Comparison of ENCODE assay signal across 1 mouse cellular context in genomic region chr4:141790524-141790990, GRCm38 (mm10).
TF ChIP-seq lines count a peak whose summit lies in the region.

TSS of gene Dnajc16 (minus strand) at chr4:141790931.

TF ChIP-seq in CH12.LX, 34 proteins besides CTCF, POLR2A, EP300 and RAD21 (continued from another document):
- TF ChIP-seq ELF1 (IDR thresholded peaks at IDR 0.05; ENCODE audit: low read depth, low read length) = peak; percentile 97
- peak; percentile 63 for TF ChIP-seq TCF12 (IDR thresholded peaks at IDR 0.05; ENCODE audit: low read depth, low read length)
- 0 out of 2 replicates have a peak, but pooled peaks have one; percentile 45 for TF ChIP-seq TBP (conservative IDR thresholded peaks at IDR 0.05; ENCODE audit: low read depth, low read length)
- TF ChIP-seq MEF2A (IDR thresholded peaks at IDR 0.05; ENCODE audit: borderline replicate concordance, low read depth, low read length) = no peak; the same call in 1 of the 2 replicates
- TF ChIP-seq ETS1 (conservative IDR thresholded peaks at IDR 0.05; ENCODE audit: low read depth, low read length) = peak; percentile 53; the same call in 1 of the 2 replicates
- no peak for TF ChIP-seq SMC3 (IDR thresholded peaks at IDR 0.05; ENCODE audit: low read depth, low read length)
- no peak for TF ChIP-seq CHD1 (IDR thresholded peaks at IDR 0.05; ENCODE audit: low read depth, low read length)
- 0 out of 2 replicates have a peak, but pooled peaks have one; percentile 10 for TF ChIP-seq MAZ (IDR thresholded peaks at IDR 0.05; ENCODE audit: low read depth, low read length)
- no peak for TF ChIP-seq ZKSCAN1 (IDR thresholded peaks at IDR 0.05; ENCODE audit: borderline replicate concordance, low read depth, low read length)
- peak; percentile 72 for TF ChIP-seq IRF4 (IDR thresholded peaks at IDR 0.05; ENCODE audit: low read depth, low read length)
